Mouse (Mus musculus): ENCODE measurements at regions not wholly inside any gene's neighbourhood (a gene's known extent, or its start where the extent isn't known, plus 50 kb on each side); places are given as distances from the start of the nearest gene placed in this dataset.

DNA sequence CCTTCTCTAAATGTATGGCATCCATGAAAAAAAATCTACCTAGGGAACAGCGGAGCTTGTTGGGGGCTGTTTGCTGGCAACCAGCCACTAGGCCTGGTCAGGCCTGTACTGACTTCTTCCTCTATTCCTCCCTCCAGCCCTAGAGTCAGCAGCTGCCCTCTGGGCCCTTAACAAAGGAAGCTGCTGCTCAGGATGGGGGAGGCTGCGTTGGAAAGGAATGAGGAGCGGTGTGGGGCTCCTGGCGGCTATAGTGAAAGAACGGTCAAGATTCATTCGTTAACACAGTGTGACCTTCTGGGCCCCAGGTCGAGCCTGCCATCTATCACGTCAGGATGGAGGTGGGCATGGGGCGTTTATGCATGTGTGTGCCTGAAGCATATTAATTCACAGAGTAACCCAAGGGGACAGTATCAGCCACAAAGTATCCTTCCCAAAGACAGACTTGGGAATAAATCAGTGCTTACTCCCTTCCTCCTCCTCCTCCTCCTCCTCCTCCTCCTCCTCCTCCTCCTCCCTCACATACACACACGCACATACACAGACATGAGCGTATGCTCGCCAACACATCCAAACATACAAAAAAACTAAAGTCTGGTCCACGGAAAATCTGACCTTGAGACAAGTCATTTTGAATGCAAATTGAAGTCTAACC is 202.6 kb downstream of the Sox11 start:
- Histone ChIP-seq H3K27ac (no peak overlapping the region), H3K4me1 (replicated peaks) (0 out of 2 replicates have a peak, but pooled peaks cover 8% of the 10 kb centered on the region), H3K4me2 (no peak overlapping the region), H3K9me3 (replicated peaks) (no peaks in the 10 kb centered on the region), H3K4me3 (no peak overlapping the region), H3K9ac (no peak overlapping the region), H3K27me3 (no peaks in the 10 kb centered on the region), H3K36me3 (no peaks in the 10 kb centered on the region)
- 0 out of 2 replicates have a peak, but pooled peaks have one; percentile 27 for ATAC-seq (replicated peaks; ENCODE audit: insufficient number of reproducible peaks, insufficient read depth, low FRiP score, low read depth)
- 56% methylated on average over 10 of the region's 13 CpGs for WGBS

DNA sequence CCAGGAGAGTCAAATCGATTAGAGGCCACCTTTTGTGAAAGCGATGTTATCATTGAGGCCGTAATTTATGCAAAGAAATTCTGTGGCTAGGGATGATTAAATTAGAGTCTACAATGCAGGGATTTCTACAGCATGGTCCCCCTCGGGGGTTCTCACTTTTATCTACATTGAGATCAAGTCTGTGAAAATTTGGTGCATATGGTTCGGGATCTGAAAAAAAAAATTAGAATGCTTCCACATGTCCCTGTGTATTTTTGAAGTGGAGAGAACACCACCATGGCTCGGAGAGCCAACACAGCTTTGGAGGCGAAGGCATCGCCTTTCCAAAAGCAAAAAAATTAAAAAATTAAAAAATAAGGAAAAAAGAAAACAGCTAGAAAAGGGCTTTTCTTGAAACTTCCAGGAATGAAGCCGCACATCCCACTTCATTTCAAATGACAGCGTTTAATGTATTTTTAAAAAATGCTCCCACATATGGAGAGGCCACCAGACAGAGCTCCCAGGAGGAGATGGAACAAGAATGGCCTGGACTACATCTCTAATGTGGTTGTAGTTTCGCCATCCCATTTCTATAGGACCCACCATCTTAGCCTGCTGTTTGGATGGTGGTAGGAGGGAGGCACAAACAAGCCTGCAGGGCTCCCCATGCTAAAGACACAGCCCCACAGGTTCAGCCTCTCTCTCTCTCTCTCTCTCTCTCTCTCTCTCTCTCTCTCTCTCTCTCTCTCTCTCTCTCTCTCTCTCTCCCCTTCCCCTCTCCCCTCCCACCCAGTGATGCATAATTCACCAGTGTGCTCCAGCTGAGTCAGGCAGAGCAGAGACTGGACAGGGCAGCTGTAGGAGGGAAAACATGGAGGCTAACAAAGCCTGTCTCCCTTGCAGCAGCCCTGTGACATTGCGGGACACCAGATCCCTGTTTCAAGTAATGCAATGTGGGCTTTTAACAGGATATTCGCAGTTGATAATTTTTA is 203.4 kb downstream of the Sox11 start:
- Histone ChIP-seq H3K9me3 (replicated peaks) (no peaks in the 10 kb centered on the region), H3K4me2 (no peak overlapping the region), H3K4me1 (replicated peaks) (0 out of 2 replicates have a peak, but pooled peaks cover 8% of the 10 kb centered on the region), H3K27me3 (no peaks in the 10 kb centered on the region), H3K4me3 (no peak overlapping the region), H3K9ac (no peak overlapping the region), H3K36me3 (no peaks in the 10 kb centered on the region), H3K27ac (no peak overlapping the region)
- 77% methylated on average over 13 of the region's 13 CpGs for WGBS
- no peak for ATAC-seq (replicated peaks; ENCODE audit: insufficient number of reproducible peaks, insufficient read depth, low FRiP score, low read depth)

DNA sequence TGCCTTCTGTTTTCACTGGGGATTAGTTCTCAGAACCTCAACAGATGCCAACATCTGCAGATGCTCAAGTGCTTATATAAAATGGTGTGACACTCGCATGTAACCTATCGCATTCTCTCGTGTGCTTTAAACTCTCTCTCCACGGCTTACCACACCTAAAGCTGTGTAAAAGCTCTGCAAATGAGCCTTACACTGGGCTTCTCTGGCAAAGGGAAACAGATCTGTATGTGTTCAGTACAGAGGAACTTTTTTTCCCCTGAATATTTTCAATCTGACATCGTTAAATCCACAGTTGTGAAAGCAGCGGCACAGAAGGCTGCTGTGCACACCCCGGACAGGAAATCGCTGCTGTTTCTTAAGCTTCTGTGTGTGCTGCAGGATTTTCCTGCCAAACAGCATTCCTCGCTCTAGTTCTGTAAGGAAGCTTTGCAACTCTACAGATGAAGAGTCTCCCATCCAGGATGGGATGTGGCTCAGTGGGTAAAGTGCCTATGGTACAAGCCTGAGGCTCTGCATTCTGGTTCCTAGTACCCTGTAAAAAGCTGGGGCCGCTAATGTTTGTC is 206.3 kb downstream of the Sox11 start:
- 45% methylated on average over 10 of the region's 10 CpGs for WGBS
- ATAC-seq (replicated peaks; ENCODE audit: insufficient number of reproducible peaks, insufficient read depth, low FRiP score, low read depth) = no peak
- H3K36me3 ChIP-seq = no peaks in the 10 kb centered on the region
- no peaks in the 10 kb centered on the region for H3K9me3 ChIP-seq (replicated peaks)
- H3K27me3 ChIP-seq = no peaks in the 10 kb centered on the region
- H3K4me2 ChIP-seq = peak overlapping the region; percentile 16; the same call in 1 of the 2 replicates
- no peak overlapping the region for H3K9ac ChIP-seq
- 0 out of 2 replicates have a peak, but pooled peaks cover 8% of the 10 kb centered on the region for H3K4me1 ChIP-seq (replicated peaks)
- H3K27ac ChIP-seq = 0 out of 2 replicates have a peak overlapping the region, but pooled peaks have one; percentile 27
- no peak overlapping the region for H3K4me3 ChIP-seq

DNA sequence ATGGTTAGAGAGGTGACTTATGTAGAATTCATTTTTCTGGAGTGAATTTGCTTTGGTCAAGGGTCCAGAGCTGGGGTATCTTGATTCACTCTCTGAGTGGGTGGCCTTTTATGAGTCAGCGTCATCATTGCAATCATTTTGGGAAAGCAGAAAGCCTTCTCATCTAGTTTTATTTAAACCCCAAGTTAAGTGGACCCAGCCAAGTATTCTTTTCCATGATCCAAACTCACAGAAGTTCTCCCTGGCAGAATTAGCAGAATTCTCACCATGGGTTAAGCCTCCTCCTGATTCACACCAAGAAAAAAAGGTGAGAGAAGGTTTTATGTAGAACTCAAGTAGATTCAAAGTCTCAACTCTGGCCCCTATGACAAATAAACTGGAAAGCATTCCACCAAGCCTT is 211.8 kb downstream of the Sox11 start:
- Histone ChIP-seq H3K27me3 (no peaks in the 10 kb centered on the region; the same call in 1 of the 2 replicates), H3K4me1 (replicated peaks) (no peaks in the 10 kb centered on the region), H3K27ac (no peak overlapping the region), H3K4me2 (no peak overlapping the region), H3K9me3 (replicated peaks) (no peaks in the 10 kb centered on the region), H3K36me3 (no peaks in the 10 kb centered on the region), H3K9ac (no peak overlapping the region), H3K4me3 (no peak overlapping the region)
- ATAC-seq (replicated peaks; ENCODE audit: insufficient number of reproducible peaks, insufficient read depth, low FRiP score, low read depth) = no peak
- 89% methylated on average over 1 of the region's 1 CpGs for WGBS

DNA sequence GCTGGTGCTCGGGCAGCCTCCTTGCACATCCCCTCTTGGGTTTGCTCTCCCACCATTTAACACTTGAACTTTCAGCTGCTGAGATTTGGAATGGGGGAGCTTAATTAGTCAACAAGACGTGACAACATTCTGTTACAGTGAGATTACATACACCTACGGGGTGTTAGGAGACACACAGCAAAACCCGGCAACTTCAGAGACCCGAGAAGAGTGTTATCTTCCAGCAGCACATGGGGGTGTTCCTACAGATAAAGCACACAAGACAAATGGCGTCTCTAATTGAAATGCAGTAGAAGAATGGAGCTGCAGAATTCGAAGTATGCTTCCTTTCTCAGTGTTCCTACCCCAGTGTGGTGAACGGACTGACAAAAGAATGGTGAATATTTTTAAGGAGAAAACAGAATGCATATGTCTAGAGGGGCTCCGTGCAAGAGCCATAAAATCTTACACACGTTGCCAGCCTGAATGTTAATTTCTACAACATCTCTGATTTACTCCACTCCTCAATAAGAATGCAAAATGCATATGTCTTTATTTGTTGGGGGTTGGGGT is 215.2 kb downstream of the Sox11 start:
- Histone ChIP-seq H3K27me3 (no peaks in the 10 kb centered on the region; the same call in 1 of the 2 replicates), H3K9me3 (replicated peaks) (no peaks in the 10 kb centered on the region), H3K4me3 (no peak overlapping the region), H3K9ac (no peak overlapping the region), H3K4me1 (replicated peaks) (no peaks in the 10 kb centered on the region), H3K4me2 (no peak overlapping the region), H3K36me3 (no peaks in the 10 kb centered on the region), H3K27ac (no peak overlapping the region)
- no peak for ATAC-seq (replicated peaks; ENCODE audit: insufficient number of reproducible peaks, insufficient read depth, low FRiP score, low read depth)
- WGBS = 17% methylated on average over 10 of the region's 10 CpGs

DNA sequence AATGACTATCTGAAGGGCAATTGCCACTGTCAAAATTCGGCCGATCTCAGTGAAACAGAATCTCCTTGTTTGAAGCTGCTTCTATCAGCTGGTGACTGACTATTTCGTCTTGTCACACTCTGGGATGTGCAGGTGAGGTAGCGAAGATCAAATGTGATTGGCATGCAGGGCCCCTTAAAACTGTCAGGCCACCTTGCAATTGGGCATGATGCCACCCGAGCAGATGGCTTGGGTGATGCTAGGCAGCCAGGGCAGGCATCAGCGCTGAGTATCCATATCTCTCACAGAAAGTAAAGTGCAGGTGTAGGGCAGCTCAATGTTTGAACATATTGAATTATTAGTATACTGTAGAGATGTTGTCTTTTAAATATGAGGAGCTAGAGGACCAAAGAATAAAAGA is 223.8 kb downstream of the Sox11 start:
- H3K9me3 ChIP-seq (replicated peaks) = no peaks in the 10 kb centered on the region
- no peaks in the 10 kb centered on the region for H3K36me3 ChIP-seq
- no peaks in the 10 kb centered on the region for H3K27me3 ChIP-seq
- no peak for ATAC-seq (replicated peaks; ENCODE audit: insufficient number of reproducible peaks, insufficient read depth, low FRiP score, low read depth)
- no peak overlapping the region for H3K27ac ChIP-seq
- H3K9ac ChIP-seq = no peak overlapping the region
- no peak overlapping the region for H3K4me3 ChIP-seq
- no peak overlapping the region for H3K4me2 ChIP-seq
- no peaks in the 10 kb centered on the region for H3K4me1 ChIP-seq (replicated peaks)
- WGBS = 81% methylated on average over 6 of the region's 6 CpGs

DNA sequence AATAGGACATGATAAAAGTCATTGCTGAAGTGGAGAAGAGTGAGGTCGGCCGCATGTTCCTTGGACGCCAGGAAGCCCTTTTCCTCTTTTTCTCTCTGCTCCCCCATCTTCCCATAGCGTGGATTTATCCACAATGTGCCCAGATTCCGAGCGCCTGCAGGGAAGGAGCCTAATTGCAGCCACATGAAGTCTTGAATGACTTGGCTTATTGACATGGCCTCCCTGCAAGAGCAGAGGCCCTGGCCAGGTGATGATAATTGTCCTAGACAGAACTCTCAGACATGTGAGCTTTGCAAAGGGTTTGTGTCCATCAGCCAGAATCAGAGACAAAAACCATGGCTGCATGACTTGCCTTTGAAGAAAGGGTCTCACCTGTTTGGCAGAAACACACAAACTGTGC is 227.0 kb downstream of the Sox11 start:
- Histone ChIP-seq H3K36me3 (no peaks in the 10 kb centered on the region), H3K4me1 (replicated peaks) (no peaks in the 10 kb centered on the region), H3K9ac (no peak overlapping the region), H3K9me3 (replicated peaks) (no peaks in the 10 kb centered on the region), H3K4me3 (no peak overlapping the region), H3K4me2 (no peak overlapping the region), H3K27me3 (no peaks in the 10 kb centered on the region), H3K27ac (no peak overlapping the region)
- no peak for ATAC-seq (replicated peaks; ENCODE audit: insufficient number of reproducible peaks, insufficient read depth, low FRiP score, low read depth)
- WGBS = 79% methylated on average over 6 of the region's 6 CpGs

DNA sequence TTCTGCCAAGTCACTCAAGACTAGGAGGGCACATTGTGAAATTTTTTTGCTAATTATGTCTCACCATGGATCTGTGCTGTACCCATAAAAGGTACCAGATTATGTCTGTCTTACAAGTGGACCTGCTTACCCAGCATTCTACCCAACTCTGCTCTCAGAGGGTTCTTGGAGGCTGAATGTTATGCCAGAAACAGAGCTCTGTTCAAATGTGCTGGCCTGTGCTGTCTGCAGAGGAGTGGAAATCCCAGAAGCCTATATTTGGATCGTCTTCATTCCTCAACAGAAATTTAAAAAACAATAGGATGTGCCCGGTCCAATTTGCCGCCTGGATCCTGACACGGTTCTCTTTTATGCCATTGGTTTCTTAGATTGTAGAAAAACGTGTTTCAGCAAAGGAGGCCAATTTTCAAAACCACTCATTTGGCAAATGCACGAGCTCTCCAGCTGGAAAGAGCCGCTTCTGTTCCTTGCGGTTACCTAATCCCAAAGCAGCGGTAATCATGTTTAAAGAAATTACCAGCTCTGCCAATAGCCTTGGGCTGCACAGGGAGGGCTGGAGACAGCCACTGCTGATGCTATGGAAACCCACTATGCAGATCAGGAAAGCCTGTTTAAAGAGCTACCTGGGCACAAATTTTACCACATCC is 237.3 kb downstream of the Sox11 start:
- H3K9ac ChIP-seq = no peak overlapping the region
- WGBS = 85% methylated on average over 9 of the region's 9 CpGs
- no peaks in the 10 kb centered on the region for H3K27me3 ChIP-seq
- H3K4me3 ChIP-seq = no peak overlapping the region
- H3K27ac ChIP-seq = no peak overlapping the region
- H3K36me3 ChIP-seq = no peaks in the 10 kb centered on the region
- H3K9me3 ChIP-seq (replicated peaks) = no peaks in the 10 kb centered on the region
- ATAC-seq (replicated peaks; ENCODE audit: insufficient number of reproducible peaks, insufficient read depth, low FRiP score, low read depth) = no peak
- H3K4me1 ChIP-seq (replicated peaks) = no peaks in the 10 kb centered on the region
- H3K4me2 ChIP-seq = no peak overlapping the region

DNA sequence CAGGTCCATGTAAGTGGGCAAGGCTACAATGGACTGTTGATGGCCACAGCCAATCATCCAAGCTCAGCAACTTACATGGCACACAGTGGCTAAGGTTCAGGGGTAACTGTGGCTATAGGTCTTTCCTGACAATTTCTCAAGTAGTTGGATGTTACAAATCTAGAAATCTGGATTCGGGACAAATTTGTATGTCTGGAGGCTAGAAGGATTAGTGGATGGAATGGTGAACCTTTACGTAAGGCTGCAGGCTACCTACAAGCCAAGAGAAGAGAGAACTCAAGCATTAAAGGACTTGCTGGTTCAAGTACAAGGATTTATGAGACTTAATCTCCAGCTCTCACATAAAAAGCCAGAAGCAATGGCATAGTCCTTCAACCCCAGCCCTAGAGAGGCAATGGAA is 239.4 kb downstream of the Sox11 start:
- H3K36me3 ChIP-seq = no peaks in the 10 kb centered on the region
- no peak overlapping the region for H3K4me2 ChIP-seq
- H3K4me3 ChIP-seq = no peak overlapping the region
- H3K27me3 ChIP-seq = no peaks in the 10 kb centered on the region
- no peak overlapping the region for H3K9ac ChIP-seq
- 84% methylated on average over 2 of the region's 2 CpGs for WGBS
- no peak for ATAC-seq (replicated peaks; ENCODE audit: insufficient number of reproducible peaks, insufficient read depth, low FRiP score, low read depth)
- no peaks in the 10 kb centered on the region for H3K9me3 ChIP-seq (replicated peaks)
- no peaks in the 10 kb centered on the region for H3K4me1 ChIP-seq (replicated peaks)
- H3K27ac ChIP-seq = no peak overlapping the region

DNA sequence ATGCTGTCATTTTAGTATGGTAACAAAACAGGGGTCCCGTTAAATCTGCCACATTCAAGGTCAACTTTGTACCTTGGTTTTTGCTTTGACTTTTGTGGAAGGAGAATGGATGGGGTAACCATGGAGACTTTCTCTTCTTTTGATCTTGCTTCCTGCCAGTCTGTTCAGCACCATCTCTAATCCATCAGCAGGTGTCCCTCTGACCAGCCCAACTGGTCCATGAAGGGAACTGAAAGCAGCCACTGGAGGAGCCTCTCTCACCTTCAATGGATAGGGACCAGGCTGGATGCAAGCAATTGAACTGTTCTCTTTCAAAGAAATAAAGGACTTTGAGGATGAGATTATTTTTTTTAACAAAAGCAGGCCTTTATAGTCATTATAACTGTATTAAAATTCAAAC is 253.2 kb downstream of the Sox11 start:
- Histone ChIP-seq H3K36me3 (no peaks in the 10 kb centered on the region), H3K4me1 (replicated peaks) (no peaks in the 10 kb centered on the region), H3K4me3 (no peak overlapping the region), H3K27me3 (no peaks in the 10 kb centered on the region), H3K4me2 (no peak overlapping the region), H3K9me3 (replicated peaks) (no peaks in the 10 kb centered on the region), H3K9ac (no peak overlapping the region), H3K27ac (no peak overlapping the region)
- 76% methylated on average over 1 of the region's 1 CpGs for WGBS
- ATAC-seq (replicated peaks; ENCODE audit: insufficient number of reproducible peaks, insufficient read depth, low FRiP score, low read depth) = no peak

DNA sequence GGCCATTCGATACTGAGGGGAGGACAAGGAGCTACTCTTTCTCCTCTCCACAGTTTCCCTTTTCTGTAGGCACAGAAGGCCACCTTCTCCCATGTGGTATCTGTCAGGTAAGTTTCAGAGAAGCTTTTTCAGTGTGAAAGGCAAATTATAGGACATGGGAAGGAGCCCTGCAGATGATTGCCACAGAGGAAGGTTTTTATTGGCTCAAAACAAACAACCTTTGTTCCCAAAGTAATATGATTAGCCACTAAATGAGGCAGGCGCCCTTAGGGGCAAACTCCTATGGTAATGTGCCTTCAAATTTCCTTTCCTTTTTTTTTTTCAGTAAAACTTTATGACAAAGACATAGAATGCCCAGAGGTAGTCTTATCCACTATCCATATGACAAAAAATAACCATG is 256.5 kb downstream of the Sox11 start:
- no peak overlapping the region for H3K4me2 ChIP-seq

More for the DNA sequence above, 256.5 kb downstream of the Sox11 start:
- Histone ChIP-seq H3K9me3 (replicated peaks) (no peaks in the 10 kb centered on the region), H3K4me1 (replicated peaks) (peaks cover 10% of the 10 kb centered on the region), H3K4me3 (no peak overlapping the region), H3K9ac (no peak overlapping the region), H3K27ac (no peak overlapping the region), H3K27me3 (no peaks in the 10 kb centered on the region), H3K36me3 (no peaks in the 10 kb centered on the region)
- ATAC-seq (replicated peaks; ENCODE audit: insufficient number of reproducible peaks, insufficient read depth, low FRiP score, low read depth) = no peak
- WGBS = 79% methylated on average over 2 of the region's 2 CpGs
